Mouse (Mus musculus) left cerebral cortex, adult 8-10 months (tissue): ENCODE measurements around the gene 4930595D18Rik. TPM values are rescaled to one million over a fixed set of nuclear protein-coding genes. Genes with fewer than 3 reads are reported as not detected.
A peak's percentile ranks its signal among the peaks of the same experiment; 100 is the strongest.

Source experiments
- DNase-seq, 2 experiments: peaks; one replicate each; pipeline ENCODE4 v3.0.0; 2022; ENCODE audit warnings: low spot score in 2 of 2
- total RNA-seq, 4 experiments: library from RNA; stranded (reverse); gene quantifications; 2 replicates each; pipeline ENCODE4 v1.2.4; 2022

The 4930595D18Rik gene
- total RNA-seq, 4 experiments from 2014 or later = not detected

GRCm38 (mm10) chr12:111165831-111166591, 18.3 kb downstream of the 4930595D18Rik start, which contains the start of gene Traf3:
Gene Traf3, plus strand, starts transcription at chr12:111166370.
- DNase-seq = peak in 1 of 2 experiments; percentile 40

GRCm38 (mm10) chr12:111165146-111165812, 19.0 kb downstream of the 4930595D18Rik start:
- DNase-seq = no peak

- peak; percentile 62 to 90 for DNase-seq
Observed at GRCm38 (mm10) chr12:111164310-111164751, 20.0 kb downstream of the 4930595D18Rik start.

- DNase-seq = peak in 1 of 2 experiments; percentile 68
Observed at GRCm38 (mm10) chr12:111162312-111163061, 21.8 kb downstream of the 4930595D18Rik start.

GRCm38 (mm10) chr12:111161943-111162311, 22.4 kb downstream of the 4930595D18Rik start:
- no peak for DNase-seq

- DNase-seq = no peak
Observed at GRCm38 (mm10) chr12:111160871-111161270, 23.4 kb downstream of the 4930595D18Rik start.

- DNase-seq = no peak
Observed at GRCm38 (mm10) chr12:111159659-111160428, 24.4 kb downstream of the 4930595D18Rik start.

- DNase-seq = no peak
Observed at GRCm38 (mm10) chr12:111155756-111156155, 28.5 kb downstream of the 4930595D18Rik start.

GRCm38 (mm10) chr12:111154641-111155040, 29.6 kb downstream of the 4930595D18Rik start:
- no peak for DNase-seq

- no peak for DNase-seq
Observed at GRCm38 (mm10) chr12:111153946-111154345, 30.3 kb downstream of the 4930595D18Rik start.

GRCm38 (mm10) chr12:111152981-111153710, 31.1 kb downstream of the 4930595D18Rik start:
- DNase-seq = no peak

GRCm38 (mm10) chr12:111152579-111152978, 31.7 kb downstream of the 4930595D18Rik start:
- no peak for DNase-seq

- DNase-seq = no peak
Observed at GRCm38 (mm10) chr12:111151422-111152156, 32.7 kb downstream of the 4930595D18Rik start.

- DNase-seq = no peak
Observed at GRCm38 (mm10) chr12:111150236-111150596, 34.1 kb downstream of the 4930595D18Rik start.

GRCm38 (mm10) chr12:111149495-111150235, 34.6 kb downstream of the 4930595D18Rik start:
- DNase-seq = no peak

- peak in 1 of 2 experiments; percentile 62 for DNase-seq
Observed at GRCm38 (mm10) chr12:111145269-111145668, 39.0 kb downstream of the 4930595D18Rik start.

- no peak for DNase-seq
Observed at GRCm38 (mm10) chr12:111144598-111144997, 39.7 kb downstream of the 4930595D18Rik start.

- DNase-seq = no peak
Observed at GRCm38 (mm10) chr12:111143509-111144063, 40.7 kb downstream of the 4930595D18Rik start.
